Comparison of ENCODE assay signal across 12 mouse cellular contexts in genomic region chr6:108424749-108425584, GRCm38 (mm10).
A peak's percentile ranks its signal among the peaks of the same experiment; 100 is the strongest.
DNase-seq lines count a peak whose midpoint lies in the region; ATAC-seq lines count a peak whose summit lies in the region.
"Had no signal": no experiment of that assay in that cellular context is flagged by ENCODE, and none has a peak within 500 bp of the region (broad histone marks: within the 10 kb centered on the region; RNA-seq: fewer than 3 reads in every experiment).

No protein-coding gene starts in this region.

- no peaks in the 10 kb centered on the region for H3K27me3 ChIP-seq in limb, embryonic 12.5 days
- H3K27me3 ChIP-seq in limb, embryonic 10.5 days (ENCODE audit: low read depth, poor library complexity, severe bottlenecking) = no peaks in the 10 kb centered on the region
- H3K27me3 ChIP-seq in embryonic facial prominence, embryonic 12.5 days = no peaks in the 10 kb centered on the region
- H3K27me3 ChIP-seq in hindbrain, embryonic 11.5 days (ENCODE audit: control insufficient read depth, insufficient read depth, low read length) = no peaks in the 10 kb centered on the region
- H3K27me3 ChIP-seq in midbrain, embryonic 16.5 days (ENCODE audit: control insufficient read depth, insufficient read depth, low read depth, low read length) = no peaks in the 10 kb centered on the region
- H3K27me3 ChIP-seq: liver, embryonic 13.5 days had no signal

- H3K4me2 ChIP-seq in limb, embryonic 12.5 days = no peak overlapping the region
- H3K4me2 ChIP-seq in embryonic facial prominence, embryonic 12.5 days (replicated peaks) = no peak overlapping the region
- H3K4me2 ChIP-seq in hindbrain, embryonic 11.5 days (replicated peaks; ENCODE audit: low read depth, low read length) = no peak overlapping the region
- H3K4me2 ChIP-seq in midbrain, embryonic 16.5 days (ENCODE audit: low read length) = no peak overlapping the region
- H3K4me2 ChIP-seq: liver, embryonic 13.5 days had no signal

- H3K4me1 ChIP-seq in limb, embryonic 12.5 days (replicated peaks) = peaks cover 23% of the 10 kb centered on the region
- peaks cover 5% of the 10 kb centered on the region; the same call in 1 of the 2 replicates for H3K4me1 ChIP-seq in limb, embryonic 10.5 days
- H3K4me1 ChIP-seq in embryonic facial prominence, embryonic 12.5 days = peaks cover 14% of the 10 kb centered on the region
- no peaks in the 10 kb centered on the region; the same call in 1 of the 2 replicates for H3K4me1 ChIP-seq in hindbrain, embryonic 11.5 days (replicated peaks; ENCODE audit: control insufficient read depth, insufficient read depth, low read length)
- H3K4me1 ChIP-seq in midbrain, embryonic 16.5 days (ENCODE audit: control insufficient read depth, insufficient read depth, low read length) = peaks cover 13% of the 10 kb centered on the region

- no peak overlapping the region for H3K27ac ChIP-seq in limb, embryonic 12.5 days
- no peak overlapping the region for H3K27ac ChIP-seq in limb, embryonic 10.5 days
- H3K27ac ChIP-seq in embryonic facial prominence, embryonic 12.5 days = no peak overlapping the region
- H3K27ac ChIP-seq in hindbrain, embryonic 11.5 days (ENCODE audit: low read depth, low read length) = no peak overlapping the region
- H3K27ac ChIP-seq in midbrain, embryonic 16.5 days (ENCODE audit: low read length) = no peak overlapping the region
- H3K27ac ChIP-seq: kidney, postnatal 0 days; liver, embryonic 13.5 days had no signal

- WGBS in limb, embryonic 12.5 days = 54% methylated on average over 9 of the region's 9 CpGs
- 80% methylated on average over 9 of the region's 9 CpGs for WGBS in limb, embryonic 10.5 days
- 59% methylated on average over 9 of the region's 9 CpGs for WGBS in embryonic facial prominence, embryonic 12.5 days
- 59% methylated on average over 9 of the region's 9 CpGs for WGBS in hindbrain, embryonic 11.5 days
- WGBS in midbrain, embryonic 16.5 days = 56% methylated on average over 9 of the region's 9 CpGs

- DNase-seq in limb, embryonic 10.5 days (ENCODE audit: low spot score) = no peak
- DNase-seq in hindbrain, embryonic 11.5 days (ENCODE audit: low spot score) = peak; percentile 25
- no peak for DNase-seq in cerebellum, postnatal 14 days
- DNase-seq in urinary bladder, adult 18-20 months (ENCODE audit: low spot score in 2 of 2) = no peak
- DNase-seq in left cerebral cortex, postnatal 4 days = no peak
- DNase-seq: liver, embryonic 13.5 days; right cerebral cortex, postnatal 25 days; thymus, postnatal 25 days had no signal

- no peaks in the 10 kb centered on the region for H3K9me3 ChIP-seq in limb, embryonic 12.5 days
- H3K9me3 ChIP-seq in limb, embryonic 10.5 days (replicated peaks) = no peaks in the 10 kb centered on the region
- no peaks in the 10 kb centered on the region for H3K9me3 ChIP-seq in embryonic facial prominence, embryonic 12.5 days
- H3K9me3 ChIP-seq in hindbrain, embryonic 11.5 days (ENCODE audit: control insufficient read depth, low read length) = no peaks in the 10 kb centered on the region
- no peaks in the 10 kb centered on the region for H3K9me3 ChIP-seq in midbrain, embryonic 16.5 days (replicated peaks; ENCODE audit: control insufficient read depth, low read length, poor library complexity, severe bottlenecking)
- H3K9me3 ChIP-seq: liver, embryonic 13.5 days had no signal

- ATAC-seq in limb, embryonic 12.5 days (ENCODE audit: insufficient number of reproducible peaks, insufficient read depth, low FRiP score, low TSS enrichment, low read depth) = peak; percentile 87
- ATAC-seq in embryonic facial prominence, embryonic 12.5 days (ENCODE audit: insufficient number of reproducible peaks, insufficient read depth, low FRiP score, low TSS enrichment) = peak; percentile 53; the same call in 1 of the 2 replicates
- ATAC-seq in hindbrain, embryonic 11.5 days (ENCODE audit: low FRiP score) = peak; percentile 84
- peak; percentile 53; the same call in 1 of the 2 replicates for ATAC-seq in midbrain, embryonic 16.5 days

- H3K36me3 ChIP-seq in limb, embryonic 12.5 days = no peaks in the 10 kb centered on the region
- no peaks in the 10 kb centered on the region for H3K36me3 ChIP-seq in limb, embryonic 10.5 days
- no peaks in the 10 kb centered on the region for H3K36me3 ChIP-seq in embryonic facial prominence, embryonic 12.5 days
- H3K36me3 ChIP-seq in hindbrain, embryonic 11.5 days (ENCODE audit: control insufficient read depth, insufficient read depth, low read length) = no peaks in the 10 kb centered on the region
- H3K36me3 ChIP-seq in midbrain, embryonic 16.5 days (ENCODE audit: control insufficient read depth, insufficient read depth, low read length) = no peaks in the 10 kb centered on the region
- H3K36me3 ChIP-seq: liver, embryonic 13.5 days had no signal

- intact Hi-C loops in left cerebral cortex, postnatal 4 days (cut with DNase I) = no loop called here

- H3K4me3 ChIP-seq in limb, embryonic 12.5 days (replicated peaks) = no peak overlapping the region
- no peak overlapping the region for H3K4me3 ChIP-seq in limb, embryonic 10.5 days
- no peak overlapping the region for H3K4me3 ChIP-seq in embryonic facial prominence, embryonic 12.5 days
- no peak overlapping the region for H3K4me3 ChIP-seq in hindbrain, embryonic 11.5 days (ENCODE audit: low read depth, low read length)
- no peak overlapping the region for H3K4me3 ChIP-seq in midbrain, embryonic 16.5 days (ENCODE audit: low read depth, low read length)
- H3K4me3 ChIP-seq: liver, embryonic 13.5 days had no signal

- no peak overlapping the region for H3K9ac ChIP-seq in limb, embryonic 12.5 days (replicated peaks)
- H3K9ac ChIP-seq in embryonic facial prominence, embryonic 12.5 days = no peak overlapping the region
- H3K9ac ChIP-seq in hindbrain, embryonic 11.5 days (ENCODE audit: low read depth, low read length) = no peak overlapping the region
- H3K9ac ChIP-seq in midbrain, embryonic 16.5 days (ENCODE audit: low read depth, low read length) = no peak overlapping the region
- H3K9ac ChIP-seq: liver, embryonic 13.5 days had no signal
